Mouse (Mus musculus): ENCODE results near the gene Sdf2. TPM values are rescaled to one million over a fixed set of nuclear protein-coding genes. Genes with fewer than 3 reads are reported as not detected.

The Sdf2 gene
- polyA plus RNA-seq, 1 experiment from 2014 or later = 89.9 TPM

GRCm38 (mm10) chr11:78231518-78231917, 14.0 kb upstream of the Sdf2 start:
- H3K27ac ChIP-seq (replicated peaks) = no peak overlapping the region
- H3K9ac ChIP-seq = no peak overlapping the region
- H3K4me1 ChIP-seq (replicated peaks) = no peaks in the 10 kb centered on the region
- H3K4me2 ChIP-seq = no peak overlapping the region
- no peaks in the 10 kb centered on the region for H3K27me3 ChIP-seq
- 91% methylated on average over 6 of the region's 6 CpGs for WGBS
- ATAC-seq (ENCODE audit: low read depth) = no peak
- peaks cover 86% of the 10 kb centered on the region for H3K36me3 ChIP-seq
- H3K4me3 ChIP-seq = no peak overlapping the region
- no peaks in the 10 kb centered on the region for H3K9me3 ChIP-seq

- 88% methylated on average over 9 of the region's 9 CpGs for WGBS
- no peak for ATAC-seq (ENCODE audit: low read depth)
- no peak overlapping the region for H3K27ac ChIP-seq (replicated peaks)
- H3K4me1 ChIP-seq (replicated peaks) = peaks cover 40% of the 10 kb centered on the region
- peaks cover 30% of the 10 kb centered on the region for H3K36me3 ChIP-seq
- H3K4me2 ChIP-seq = no peak overlapping the region
- no peaks in the 10 kb centered on the region for H3K27me3 ChIP-seq
- no peak overlapping the region for H3K9ac ChIP-seq
- H3K9me3 ChIP-seq = no peaks in the 10 kb centered on the region
- no peak overlapping the region for H3K4me3 ChIP-seq
These were observed 5.2 kb upstream of the Sdf2 start for GRCm38 (mm10) chr11:78240193-78240857.

DNA sequence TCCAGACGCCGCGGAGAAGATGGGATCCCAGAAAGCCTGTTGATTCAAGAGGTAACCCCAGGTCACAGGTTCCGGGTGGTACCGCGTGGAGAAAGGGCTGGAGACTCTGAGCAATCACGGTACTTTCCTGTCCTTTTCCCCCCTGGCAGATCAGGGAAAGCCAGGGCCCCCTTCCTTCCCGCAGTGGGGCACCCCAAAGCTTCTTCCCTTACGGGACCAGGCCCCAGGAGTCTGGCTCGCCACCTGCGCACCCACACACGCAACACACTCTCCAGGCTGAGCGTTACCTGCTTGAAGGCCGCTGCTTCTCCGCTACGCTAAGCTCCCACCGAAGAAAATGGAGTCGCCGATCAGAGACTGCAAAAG, 302 bp upstream of the Sdf2 start:
- Histone ChIP-seq H3K4me3 (peak overlapping the region; percentile 97), H3K9ac (peak overlapping the region; percentile 95), H3K27ac (replicated peaks) (peak overlapping the region; percentile 95), H3K9me3 (no peaks in the 10 kb centered on the region), H3K4me2 (peak overlapping the region; percentile 91), H3K4me1 (replicated peaks) (peaks cover 70% of the 10 kb centered on the region), H3K27me3 (no peaks in the 10 kb centered on the region), H3K36me3 (peaks cover 10% of the 10 kb centered on the region)
- WGBS = under 1% methylated on average over 19 of the region's 19 CpGs
- no peak for ATAC-seq (ENCODE audit: low read depth)

- H3K27me3 ChIP-seq = no peaks in the 10 kb centered on the region
- 52% methylated on average over 7 of the region's 7 CpGs for WGBS
- ATAC-seq (ENCODE audit: low read depth) = no peak
- peak overlapping the region; percentile 91 for H3K4me2 ChIP-seq
- peak overlapping the region; percentile 95; the same call in 1 of the 2 replicates for H3K27ac ChIP-seq (replicated peaks)
- no peaks in the 10 kb centered on the region for H3K9me3 ChIP-seq
- peaks cover 13% of the 10 kb centered on the region for H3K36me3 ChIP-seq
- peak overlapping the region; percentile 97 for H3K4me3 ChIP-seq
- peak overlapping the region; percentile 95 for H3K9ac ChIP-seq
- H3K4me1 ChIP-seq (replicated peaks) = peaks cover 65% of the 10 kb centered on the region
These were observed 919 bp downstream of the Sdf2 start for GRCm38 (mm10) chr11:78246318-78247011.

DNA sequence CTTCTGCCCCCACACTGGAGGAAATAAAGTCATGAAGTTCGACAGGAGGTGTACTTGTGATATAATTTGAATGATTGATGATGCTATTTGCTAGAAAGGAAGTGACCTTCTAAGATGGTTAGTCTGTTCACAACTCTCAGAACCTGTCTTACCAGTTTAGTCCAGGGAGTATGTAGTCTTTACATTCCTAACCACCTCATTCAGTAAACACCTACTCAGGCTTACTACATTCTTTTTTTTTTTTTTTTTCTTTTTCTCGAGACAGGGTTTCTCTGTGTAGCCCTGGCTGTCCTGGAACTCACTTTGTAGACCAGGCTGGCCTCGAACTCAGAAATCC, 1.4 kb downstream of the Sdf2 start:
- Histone ChIP-seq H3K4me2 (peak overlapping the region; percentile 91), H3K9me3 (no peaks in the 10 kb centered on the region), H3K4me1 (replicated peaks) (peaks cover 62% of the 10 kb centered on the region), H3K27me3 (no peaks in the 10 kb centered on the region), H3K27ac (replicated peaks) (no peak overlapping the region), H3K9ac (0 out of 2 replicates have a peak overlapping the region, but pooled peaks have one; percentile 6), H3K36me3 (peaks cover 19% of the 10 kb centered on the region), H3K4me3 (peak overlapping the region; percentile 97; the same call in 1 of the 2 replicates)
- 78% methylated on average over 3 of the region's 3 CpGs for WGBS
- no peak for ATAC-seq (ENCODE audit: low read depth)

DNA sequence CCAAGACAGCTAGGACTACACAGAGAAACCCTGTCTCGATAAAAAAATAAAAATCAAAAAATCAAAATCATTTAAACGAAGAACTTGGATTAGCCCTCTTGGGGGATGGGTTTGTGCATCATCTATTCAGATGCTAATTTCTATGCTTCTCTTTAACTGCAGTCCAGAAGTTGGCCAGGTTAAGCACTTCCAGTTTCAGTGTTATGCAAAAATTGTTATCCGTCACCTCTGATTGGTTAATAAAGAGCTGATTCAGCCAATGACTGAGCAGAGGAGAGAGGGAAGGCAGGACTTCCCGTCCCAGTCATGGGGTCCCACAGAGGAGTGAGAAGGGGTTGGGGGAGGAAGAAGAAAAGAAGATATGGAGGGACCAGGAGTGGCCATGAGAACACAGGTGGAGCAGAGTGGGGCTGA, 2.2 kb downstream of the Sdf2 start:
- no peak overlapping the region for H3K4me3 ChIP-seq
- no peaks in the 10 kb centered on the region for H3K27me3 ChIP-seq
- no peak overlapping the region for H3K27ac ChIP-seq (replicated peaks)
- WGBS = 53% methylated on average over 4 of the region's 4 CpGs
- H3K4me1 ChIP-seq (replicated peaks) = peaks cover 55% of the 10 kb centered on the region
- H3K9me3 ChIP-seq = no peaks in the 10 kb centered on the region
- H3K4me2 ChIP-seq = peak overlapping the region; percentile 27
- no peak overlapping the region for H3K9ac ChIP-seq
- H3K36me3 ChIP-seq = peaks cover 25% of the 10 kb centered on the region
- ATAC-seq (ENCODE audit: low read depth) = no peak

- H3K4me3 ChIP-seq = no peak overlapping the region
- no peak overlapping the region for H3K27ac ChIP-seq (replicated peaks)
- peaks cover 35% of the 10 kb centered on the region for H3K36me3 ChIP-seq
- no peak overlapping the region for H3K4me2 ChIP-seq
- no peaks in the 10 kb centered on the region for H3K9me3 ChIP-seq
- no peak overlapping the region for H3K9ac ChIP-seq
- no peaks in the 10 kb centered on the region for H3K4me1 ChIP-seq (replicated peaks)
- H3K27me3 ChIP-seq = peaks cover 18% of the 10 kb centered on the region
- no peak for ATAC-seq (ENCODE audit: low read depth)
- WGBS = 100% methylated on average over 1 of the region's 1 CpGs
These were observed 11.1 kb downstream of the Sdf2 start for GRCm38 (mm10) chr11:78256618-78257017.

DNA sequence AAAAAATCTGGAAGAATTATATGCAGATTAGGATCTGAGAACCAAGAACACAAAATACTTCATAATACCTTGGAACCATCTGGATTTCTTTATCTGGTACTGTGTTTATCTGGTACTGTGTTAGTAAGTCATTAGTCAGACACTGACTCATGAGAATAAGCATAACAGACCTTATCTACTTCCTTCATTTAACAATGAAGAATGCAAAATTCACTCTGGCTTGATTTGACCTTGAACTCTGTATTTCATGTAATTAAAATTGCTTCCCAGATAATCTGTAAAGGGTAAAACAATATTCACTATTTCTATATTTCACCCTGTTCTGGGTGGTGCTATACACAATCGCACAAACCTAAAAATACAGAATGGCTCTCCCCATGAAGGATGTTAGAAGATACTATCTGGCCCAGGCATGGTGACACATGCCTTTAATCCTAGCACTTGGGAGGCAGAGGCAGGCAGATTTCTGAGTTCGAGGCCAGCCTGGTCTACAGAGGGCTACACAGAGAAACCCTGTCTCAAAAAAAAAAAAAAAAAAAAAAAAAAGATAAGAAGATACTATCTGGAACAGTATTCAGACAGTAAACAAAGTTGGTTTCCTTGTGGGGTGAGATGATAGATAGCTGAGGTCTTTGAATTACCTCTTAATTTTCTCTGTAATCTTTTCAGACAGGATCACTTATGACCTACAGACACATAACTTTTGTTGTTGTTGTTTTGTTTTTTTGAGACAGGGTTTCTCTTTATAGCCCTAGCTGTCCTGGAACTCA, 15.1 kb downstream of the Sdf2 start:
- Histone ChIP-seq H3K27ac (replicated peaks) (no peak overlapping the region), H3K4me2 (peak overlapping the region; percentile 78), H3K9ac (no peak overlapping the region), H3K36me3 (peaks cover 33% of the 10 kb centered on the region), H3K9me3 (no peaks in the 10 kb centered on the region), H3K27me3 (peaks cover 18% of the 10 kb centered on the region), H3K4me3 (peak overlapping the region; percentile 88), H3K4me1 (replicated peaks) (peaks cover 18% of the 10 kb centered on the region)
- 93% methylated on average over 2 of the region's 2 CpGs for WGBS
- ATAC-seq (ENCODE audit: low read depth) = no peak

DNA sequence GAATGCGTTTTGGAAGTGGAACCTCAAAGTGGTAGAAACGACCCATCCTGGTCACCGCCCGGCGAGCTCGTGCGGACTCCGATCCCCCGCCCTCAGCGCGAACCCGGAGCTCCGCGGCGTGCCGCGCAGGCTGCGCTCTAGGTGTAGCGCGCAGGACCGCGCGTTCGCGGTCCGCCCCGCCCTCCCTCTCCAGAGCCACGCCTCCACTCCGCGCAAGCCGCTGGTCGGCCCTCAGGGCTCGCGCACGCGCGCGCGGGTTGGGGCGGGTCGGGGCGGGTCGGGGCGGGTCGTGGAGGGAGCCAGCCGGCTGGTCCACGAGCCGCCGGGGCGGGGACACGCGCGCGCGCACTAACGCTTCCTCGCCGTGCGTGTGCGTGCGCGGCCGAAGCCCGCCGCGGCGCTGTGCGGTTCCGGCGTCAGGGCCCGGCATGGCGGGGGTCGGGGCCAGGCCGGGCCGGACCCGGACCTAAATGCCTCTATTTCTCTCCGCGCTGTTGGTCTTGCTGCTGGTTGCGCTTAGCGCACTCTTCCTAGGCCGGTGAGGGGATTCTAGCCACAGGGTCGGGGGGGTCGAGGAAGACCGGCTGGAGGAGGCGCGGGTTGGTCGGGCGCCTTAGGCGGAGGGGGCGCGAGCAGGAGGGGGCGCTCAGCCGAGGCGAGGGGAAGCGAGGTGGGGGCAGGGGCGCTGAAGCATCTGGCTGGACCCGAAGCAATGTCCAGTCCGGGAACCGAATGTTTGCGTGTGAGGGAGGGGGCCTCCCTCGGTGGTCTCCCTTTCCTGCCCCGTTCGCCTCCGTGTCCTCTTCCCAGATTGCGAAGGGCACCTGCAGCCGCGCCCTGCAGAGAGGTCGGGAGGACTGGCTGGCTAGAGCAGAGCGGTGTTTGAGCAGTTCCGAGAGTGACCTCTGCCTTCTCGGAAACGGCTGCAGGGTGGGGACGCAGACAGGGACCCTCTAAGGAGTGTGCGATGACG, 16.1 kb downstream of the Sdf2 start, which contains the start of gene 2610507B11Rik:
2610507B11Rik (plus strand) TSS at position 373 of the 973 bp plus-strand sequence.
- Histone ChIP-seq H3K9me3 (no peaks in the 10 kb centered on the region), H3K4me1 (replicated peaks) (peaks cover 18% of the 10 kb centered on the region), H3K36me3 (peaks cover 36% of the 10 kb centered on the region), H3K27me3 (peaks cover 18% of the 10 kb centered on the region), H3K27ac (replicated peaks) (peak within 1 kb of the TSS; percentile 89), H3K9ac (peak within 1 kb of the TSS; percentile 89), H3K4me3 (peak within 1 kb of the TSS; percentile 88), H3K4me2 (peak within 1 kb of the TSS; percentile 78)
- ATAC-seq (ENCODE audit: low read depth) = peak; percentile 97
- WGBS = under 1% methylated on average over 103 of the region's 115 CpGs

- peak overlapping the region; percentile 78 for H3K4me2 ChIP-seq
- H3K9ac ChIP-seq = peak overlapping the region; percentile 89
- peaks cover 18% of the 10 kb centered on the region for H3K27me3 ChIP-seq
- H3K4me1 ChIP-seq (replicated peaks) = peaks cover 18% of the 10 kb centered on the region
- 4% methylated on average over 8 of the region's 8 CpGs for WGBS
- H3K4me3 ChIP-seq = peak overlapping the region; percentile 88
- H3K27ac ChIP-seq (replicated peaks) = no peak overlapping the region
- ATAC-seq (ENCODE audit: low read depth) = no peak
- H3K36me3 ChIP-seq = peaks cover 45% of the 10 kb centered on the region
- no peaks in the 10 kb centered on the region for H3K9me3 ChIP-seq
These were observed 17.0 kb downstream of the Sdf2 start for GRCm38 (mm10) chr11:78262550-78262949.

- no peak overlapping the region for H3K4me2 ChIP-seq
- 91% methylated on average over 6 of the region's 6 CpGs for whole genome bisulfite sequencing
- H3K9me3 ChIP-seq = no peaks in the 10 kb centered on the region
- no peak overlapping the region for H3K4me3 ChIP-seq
- H3K36me3 ChIP-seq = peaks cover 73% of the 10 kb centered on the region
- no peak overlapping the region for H3K27ac ChIP-seq (replicated peaks)
- peaks cover 18% of the 10 kb centered on the region for H3K4me1 ChIP-seq (replicated peaks)
- no peak overlapping the region for H3K9ac ChIP-seq
- ATAC-seq (ENCODE audit: low read depth) = no peak
- peaks cover 2% of the 10 kb centered on the region; the same call in 1 of the 2 replicates for H3K27me3 ChIP-seq
These were observed 20.0 kb downstream of the Sdf2 start for GRCm38 (mm10) chr11:78265571-78265970.

Measured in neural tube, embryonic 13.5 days (tissue).